Mouse (Mus musculus) cerebellum, adult 2 months (tissue): ENCODE data around the gene Psme2.

Experiments used
- CTCF ChIP-seq: fragments of 200-500 bp; IDR thresholded peaks from 2 replicates; pipeline ENCODE4 v1.5.1; 2011; ENCODE audit warnings: low read depth, mild to moderate bottlenecking, control low read depth, low read length, moderate library complexity, borderline replicate concordance; ENCODE audit not compliant: insufficient read depth
- POLR2A ChIP-seq: fragments of 200-500 bp; IDR thresholded peaks from 2 replicates; pipeline ENCODE4 v1.6.1; 2011; ENCODE audit warnings: low read length, control low read depth, borderline replicate concordance; ENCODE audit not compliant: insufficient read depth

DNA sequence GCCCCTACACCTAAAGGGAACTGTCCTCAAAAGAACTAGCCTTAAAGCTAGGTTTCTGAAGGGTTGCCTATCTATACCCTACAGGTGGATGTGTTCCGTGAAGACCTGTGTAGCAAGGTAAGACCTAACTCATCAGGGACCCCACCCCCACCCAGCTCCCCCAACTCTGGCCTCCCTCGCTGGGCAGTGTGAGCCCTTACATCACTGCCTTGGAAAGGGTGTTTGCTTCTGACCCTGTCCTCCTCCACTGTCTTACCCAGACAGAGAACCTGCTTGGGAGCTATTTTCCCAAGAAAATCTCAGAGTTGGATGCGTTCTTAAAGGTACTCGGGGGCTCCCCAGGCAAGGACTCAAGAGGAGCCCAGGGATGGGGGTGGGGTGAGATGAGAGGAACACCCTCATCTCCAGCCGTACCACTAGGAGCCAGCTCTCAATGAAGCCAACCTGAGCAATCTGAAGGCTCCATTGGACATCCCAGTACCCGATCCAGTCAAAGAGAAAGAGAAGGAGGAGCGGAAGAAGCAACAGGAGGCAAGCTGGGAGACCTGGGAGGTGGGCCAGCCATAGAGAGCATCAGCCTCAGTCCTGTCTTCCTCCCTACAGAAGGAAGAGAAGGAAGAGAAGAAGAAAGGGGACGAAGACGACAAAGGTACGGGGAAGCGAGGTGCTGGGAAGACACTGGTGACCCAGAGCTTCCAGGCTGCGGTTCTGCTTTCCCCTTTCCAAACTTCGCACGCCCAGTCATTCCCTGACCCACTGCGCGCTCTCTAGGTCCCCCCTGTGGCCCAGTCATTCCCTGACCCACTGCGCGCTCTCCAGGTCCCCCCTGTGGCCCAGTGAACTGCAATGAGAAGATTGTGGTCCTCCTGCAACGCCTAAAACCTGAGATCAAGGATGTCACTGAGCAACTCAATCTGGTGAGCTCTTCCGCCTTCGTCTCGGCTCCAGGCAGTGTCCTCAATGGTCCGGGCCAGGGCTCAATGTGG, 11.1 kb downstream of the Psme2 start:
- TF ChIP-seq POLR2A: no peak
- no peak for TF ChIP-seq CTCF
